Mouse (Mus musculus): ENCODE measurements at regions not wholly inside any gene's neighbourhood (a gene's known extent, or its start where the extent isn't known, plus 50 kb on each side); places are given as distances from the start of the nearest gene placed in this dataset.

- TF ChIP-seq CTCF (IDR thresholded peaks at IDR 0.05; ENCODE audit: low read depth) (no peak), EP300 (IDR thresholded peaks at IDR 0.05; ENCODE audit: low read depth) (no peak)
Measured at GRCm38 (mm10) chr3:21625039-21625438, 451.4 kb upstream of the Tbl1xr1 start.

All from heart, postnatal 0 days (tissue).